Mouse (Mus musculus) embryonic facial prominence, embryonic 11.5 days (tissue): ENCODE results near the gene Dis3. TPM values are rescaled to one million over a fixed set of nuclear protein-coding genes. Genes with fewer than 3 reads are reported as not detected.
"Not testable (repeated sequence)": the region's sequence is repeated elsewhere in the genome, so short reads cannot be mapped to it uniquely, and the experiment has no call there.

ENCODE experiments used
- ATAC-seq: fragments of 200-750 bp; cut with Nextera tagmentation; replicated peaks from 2 replicates; pipeline ENCODE4 v1.8.0; 2017; ENCODE audit warnings: low read depth; ENCODE audit not compliant: insufficient number of reproducible peaks, low FRiP score, low TSS enrichment
- DNase-seq: peaks from one replicate; pipeline ENCODE4 v3.0.0-alpha.2; 2015; ENCODE audit warnings: low spot score
- H3K27ac ChIP-seq: fragments of 300-500 bp; sonication (generic); replicated peaks from 2 replicates; pipeline ENCODE4 v1.5.1; 2014; ENCODE audit warnings: mild to moderate bottlenecking, low read depth, low read length, control low read depth
- H3K27me3 ChIP-seq: fragments of 300-500 bp; sonication (generic); 2 replicates; pipeline ENCODE4 v1.6.1; 2014; ENCODE audit warnings: mild to moderate bottlenecking, low read length, moderate library complexity, mixed read lengths; ENCODE audit not compliant: control insufficient read depth, insufficient read depth
- H3K36me3 ChIP-seq: fragments of 300-500 bp; sonication (generic); replicated peaks from 2 replicates; pipeline ENCODE4 v1.6.1; 2014; ENCODE audit warnings: low read depth, mild to moderate bottlenecking, low read length, moderate library complexity, mixed read lengths; ENCODE audit not compliant: control insufficient read depth, insufficient read depth
- H3K4me1 ChIP-seq: fragments of 300-500 bp; sonication (generic); 2 replicates; pipeline ENCODE4 v1.6.1; 2014; ENCODE audit warnings: low read length, mixed read lengths; ENCODE audit not compliant: control insufficient read depth, insufficient read depth
- H3K4me2 ChIP-seq: fragments of 300-500 bp; sonication (generic); 2 replicates; pipeline ENCODE4 v1.6.1; 2014; ENCODE audit warnings: low read depth, mild to moderate bottlenecking, control low read depth, low read length, moderate library complexity
- H3K4me3 ChIP-seq: fragments of 300-500 bp; sonication (generic); 2 replicates; pipeline ENCODE4 v1.5.1; 2014; ENCODE audit warnings: low read depth, low read length, control low read depth
- H3K9ac ChIP-seq: fragments of 300-500 bp; sonication (generic); replicated peaks from 2 replicates; pipeline ENCODE4 v1.6.1; 2014; ENCODE audit warnings: mild to moderate bottlenecking, control low read depth, low read length
- H3K9me3 ChIP-seq: fragments of 300-500 bp; sonication (generic); replicated peaks from 2 replicates; pipeline ENCODE4 v1.6.1; 2016; ENCODE audit warnings: mild to moderate bottlenecking, low read length, inconsistent platforms, mixed read lengths; ENCODE audit not compliant: control insufficient read depth
- WGBS: fragments of 180-500 bp; shearing (Covaris S2); extraction: QIAGEN DNeasy Blood & Tissue Kit; methylation state at CpG from one replicate; pipeline ENCODE4 v1.1.7; 2014; 5-methylcytosine and 5-hydroxymethylcytosine counted together
- polyA plus RNA-seq: library from polyadenylated mRNA; unstranded; fragments of >200 nt; fragmentation: Nextera tagmentation; extraction: Ambion mirVana; gene quantifications from 2 replicates; pipeline ENCODE4 v1.2.1, GENCODE M21; 2014

The Dis3 gene
- polyA plus RNA-seq, 1 experiment from 2014 or later = 56.4 TPM

GRCm38 (mm10) chr14:99046782-99047181 is 52.8 kb downstream of the Dis3 start:
- 0 out of 2 replicates have a peak overlapping the region, but pooled peaks have one; percentile 54 for H3K27ac ChIP-seq
- no peaks in the 10 kb centered on the region for H3K9me3 ChIP-seq
- peak overlapping the region; percentile 47 for H3K4me2 ChIP-seq
- no peaks in the 10 kb centered on the region; the same call in 1 of the 2 replicates for H3K36me3 ChIP-seq
- peak overlapping the region; percentile 67 for H3K9ac ChIP-seq
- ATAC-seq (peak; percentile 7; the same call in 1 of the 2 replicates), DNase-seq (peak; percentile 61)
- peak overlapping the region; percentile 96 for H3K4me3 ChIP-seq
- no peaks in the 10 kb centered on the region for H3K4me1 ChIP-seq
- under 1% methylated on average over 15 of the region's 15 CpGs for WGBS
- no peaks in the 10 kb centered on the region for H3K27me3 ChIP-seq

- Histone ChIP-seq H3K36me3 (no peaks in the 10 kb centered on the region; the same call in 1 of the 2 replicates), H3K27me3 (no peaks in the 10 kb centered on the region), H3K4me2 (peak within 1 kb of the TSS; percentile 62), H3K4me1 (no peaks in the 10 kb centered on the region), H3K9me3 (no peaks in the 10 kb centered on the region), H3K27ac (peak within 1 kb of the TSS; percentile 77), H3K9ac (peak within 1 kb of the TSS; percentile 97), H3K4me3 (peak within 1 kb of the TSS; percentile 96)
- WGBS = under 1% methylated on average over 72 of the region's 81 CpGs
- ATAC-seq = peak; percentile 97
- DNase-seq = peak; percentile 95
Measured at GRCm38 (mm10) chr14:99046031-99046781, 53.4 kb downstream of the Dis3 start, which contains the start of the genes Mzt1 and Bora. Gene Mzt1, minus strand, starts transcription at chr14:99046134. Gene Bora, plus strand, starts transcription at chr14:99046222.

- Histone ChIP-seq H3K4me2 (peak overlapping the region; percentile 62), H3K4me1 (no peaks in the 10 kb centered on the region), H3K9ac (peak overlapping the region; percentile 97), H3K27ac (peak overlapping the region; percentile 77), H3K36me3 (no peaks in the 10 kb centered on the region), H3K9me3 (no peaks in the 10 kb centered on the region), H3K27me3 (no peaks in the 10 kb centered on the region), H3K4me3 (peak overlapping the region; percentile 96)
- no peak for ATAC-seq
- 1% methylated on average over 54 of the region's 70 CpGs for WGBS
- no peak for DNase-seq
Measured at GRCm38 (mm10) chr14:99045378-99046030, 54.1 kb downstream of the Dis3 start.

- no peaks in the 10 kb centered on the region for H3K4me1 ChIP-seq
- ATAC-seq = no peak
- H3K9ac ChIP-seq = peak overlapping the region; percentile 97
- no peak overlapping the region for H3K27ac ChIP-seq
- H3K9me3 ChIP-seq = no peaks in the 10 kb centered on the region
- peak overlapping the region; percentile 96 for H3K4me3 ChIP-seq
- H3K4me2 ChIP-seq = peak overlapping the region; percentile 62
- no peaks in the 10 kb centered on the region for H3K27me3 ChIP-seq
- H3K36me3 ChIP-seq = no peaks in the 10 kb centered on the region
- 8% methylated on average over 5 of the region's 5 CpGs for WGBS
- no peak for DNase-seq
Measured at GRCm38 (mm10) chr14:99044718-99045117, 54.9 kb downstream of the Dis3 start.

GRCm38 (mm10) chr14:99044096-99044495 is 55.5 kb downstream of the Dis3 start:
- H3K4me1 ChIP-seq = no peaks in the 10 kb centered on the region
- DNase-seq (no peak), ATAC-seq (no peak)
- peak overlapping the region; percentile 30; the same call in 1 of the 2 replicates for H3K4me2 ChIP-seq
- peak overlapping the region; percentile 96; the same call in 1 of the 2 replicates for H3K4me3 ChIP-seq
- H3K9ac ChIP-seq = no peak overlapping the region
- no peaks in the 10 kb centered on the region for H3K9me3 ChIP-seq
- no peaks in the 10 kb centered on the region for H3K27me3 ChIP-seq
- no peaks in the 10 kb centered on the region for H3K36me3 ChIP-seq
- 35% methylated on average over 10 of the region's 10 CpGs for WGBS
- H3K27ac ChIP-seq = no peak overlapping the region

- ATAC-seq = no peak
- Histone ChIP-seq H3K36me3 (no peaks in the 10 kb centered on the region), H3K27me3 (no peaks in the 10 kb centered on the region), H3K9me3 (no peaks in the 10 kb centered on the region), H3K4me1 (no peaks in the 10 kb centered on the region), H3K27ac (no peak overlapping the region), H3K4me2 (no peak overlapping the region), H3K4me3 (no peak overlapping the region), H3K9ac (no peak overlapping the region)
- WGBS = 63% methylated on average over 1 of the region's 1 CpGs
- no peak for DNase-seq
Measured at GRCm38 (mm10) chr14:99043499-99043898, 56.1 kb downstream of the Dis3 start.

GRCm38 (mm10) chr14:99041416-99041815 is 58.2 kb downstream of the Dis3 start:
- no peak for DNase-seq
- Histone ChIP-seq H3K4me2 (no peak overlapping the region), H3K27ac (no peak overlapping the region), H3K9me3 (no peaks in the 10 kb centered on the region), H3K27me3 (no peaks in the 10 kb centered on the region), H3K4me3 (no peak overlapping the region), H3K9ac (no peak overlapping the region), H3K4me1 (no peaks in the 10 kb centered on the region), H3K36me3 (no peaks in the 10 kb centered on the region)
- no peak for ATAC-seq
- 75% methylated on average over 4 of the region's 4 CpGs for WGBS

- not testable (repeated sequence) for H3K4me2 ChIP-seq, H3K4me1 ChIP-seq, H3K9me3 ChIP-seq, H3K27ac ChIP-seq, DNase-seq, H3K36me3 ChIP-seq, H3K4me3 ChIP-seq, ATAC-seq, H3K9ac ChIP-seq, H3K27me3 ChIP-seq
- 73% methylated on average over 5 of the region's 5 CpGs for WGBS
Measured at GRCm38 (mm10) chr14:99039308-99039707, 60.3 kb downstream of the Dis3 start.
